Mouse (Mus musculus) neural tube, embryonic 10.5 days (tissue): ENCODE measurements around the gene Sco2.

Source experiments
- DNase-seq: peaks from one replicate; pipeline ENCODE4 v3.0.0-alpha.2; 2017; ENCODE audit warnings: low spot score; ENCODE audit errors: extremely low spot score

Gene Sco2

GRCm38 (mm10) chr15:89373027-89373761, 452 bp downstream of the Sco2 start:
- DNase-seq = peak; percentile 78

- DNase-seq = no peak
Observed at GRCm38 (mm10) chr15:89372536-89372935, 1.1 kb downstream of the Sco2 start.

GRCm38 (mm10) chr15:89372068-89372467, 1.6 kb downstream of the Sco2 start:
- DNase-seq = no peak

- DNase-seq = no peak
Observed at GRCm38 (mm10) chr15:89365141-89365551, 8.5 kb downstream of the Sco2 start.

DNA sequence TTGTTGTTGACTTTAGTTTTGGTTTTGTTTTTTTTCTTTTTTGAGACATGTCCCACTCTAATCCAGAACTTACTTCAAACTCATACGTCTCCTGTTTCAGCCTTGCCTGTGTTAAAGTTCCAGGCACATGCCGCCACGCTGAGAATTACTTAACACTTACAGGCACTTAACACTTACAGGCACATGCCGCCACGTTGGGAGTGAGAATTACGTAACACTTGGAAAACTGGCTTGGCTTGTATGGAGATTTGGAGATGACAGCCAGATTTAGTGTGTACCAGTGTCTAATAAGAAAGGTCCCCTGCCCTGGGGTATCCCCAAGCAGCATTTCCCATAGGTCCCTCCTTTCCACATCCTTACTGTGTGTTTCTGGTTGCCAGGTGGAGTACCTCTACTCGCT, 10.6 kb downstream of the Sco2 start:
- DNase-seq = no peak

DNA sequence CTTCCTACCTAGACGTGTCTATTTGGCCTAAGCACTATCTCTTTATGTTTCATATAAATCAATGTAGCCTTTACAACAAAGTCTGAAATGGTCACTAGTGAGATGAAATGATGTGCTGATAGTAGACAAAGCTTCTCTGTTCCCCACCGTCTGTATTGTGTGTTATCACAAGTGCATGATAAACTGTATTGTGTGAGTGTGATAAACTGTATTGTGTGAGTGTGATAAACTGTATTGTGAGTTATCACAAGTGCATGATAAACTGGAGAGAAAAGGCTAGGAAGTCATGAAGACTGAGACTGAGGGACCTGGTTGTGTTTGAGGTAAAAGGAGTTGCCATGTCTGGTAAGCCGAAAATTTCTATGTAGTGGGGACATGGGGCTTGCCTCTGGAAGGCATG, 14.9 kb downstream of the Sco2 start:
- no peak for DNase-seq

GRCm38 (mm10) chr15:89356372-89356771, 17.3 kb downstream of the Sco2 start:
- DNase-seq = peak; percentile 88

DNA sequence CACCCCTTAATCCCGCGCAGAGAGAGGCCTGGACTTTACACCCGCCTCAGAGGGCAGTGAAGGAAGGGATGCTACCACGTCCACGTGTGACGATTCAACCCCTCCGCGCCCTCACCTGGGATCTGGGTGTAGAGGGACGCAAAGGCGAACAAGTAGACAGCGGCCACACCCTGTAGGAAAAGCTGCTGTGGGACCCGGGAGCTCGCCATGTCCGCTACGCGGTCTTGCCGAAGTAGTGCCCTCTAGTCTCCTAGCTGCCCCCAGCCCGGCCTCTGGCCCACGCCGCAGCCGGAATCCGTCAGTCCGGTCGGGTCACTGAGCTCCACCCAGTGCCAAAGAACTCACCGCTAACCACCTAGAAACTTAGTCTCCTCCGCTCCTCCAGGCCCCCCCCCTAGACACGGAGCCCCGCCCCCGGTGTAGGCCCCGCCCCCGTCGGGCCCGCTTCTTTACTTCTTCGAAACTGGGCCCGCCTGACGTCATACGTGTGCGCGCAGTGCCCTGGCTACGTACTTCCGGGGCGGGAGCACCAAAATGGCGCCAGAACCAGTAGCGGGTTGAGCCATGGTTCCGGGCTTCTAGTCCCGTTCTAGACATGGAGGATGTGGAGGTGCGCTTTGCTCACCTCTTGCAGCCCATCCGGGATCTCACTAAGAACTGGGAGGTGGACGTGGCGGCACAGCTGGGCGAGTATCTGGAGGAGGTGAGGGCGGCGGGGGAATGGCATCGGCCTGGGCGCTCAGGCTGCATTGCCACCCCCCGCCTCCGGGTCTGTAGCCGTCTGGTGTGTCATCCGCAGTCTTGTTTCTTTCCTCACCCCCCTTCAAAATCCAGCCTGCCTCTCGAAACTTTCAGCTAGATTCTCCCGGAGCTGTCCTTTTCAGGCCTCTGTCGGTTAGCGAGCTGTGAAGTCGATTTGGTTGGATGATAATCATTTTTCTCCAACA, 18.1 kb downstream of the Sco2 start, which contains the start of the genes Lmf2 and Ncaph2:
Gene Lmf2, minus strand, starts transcription at position 419 of the 947 bp plus-strand sequence.
Gene Ncaph2, plus strand, starts transcription at position 479 of the 947 bp plus-strand sequence.
- peak; percentile 99 for DNase-seq

DNA sequence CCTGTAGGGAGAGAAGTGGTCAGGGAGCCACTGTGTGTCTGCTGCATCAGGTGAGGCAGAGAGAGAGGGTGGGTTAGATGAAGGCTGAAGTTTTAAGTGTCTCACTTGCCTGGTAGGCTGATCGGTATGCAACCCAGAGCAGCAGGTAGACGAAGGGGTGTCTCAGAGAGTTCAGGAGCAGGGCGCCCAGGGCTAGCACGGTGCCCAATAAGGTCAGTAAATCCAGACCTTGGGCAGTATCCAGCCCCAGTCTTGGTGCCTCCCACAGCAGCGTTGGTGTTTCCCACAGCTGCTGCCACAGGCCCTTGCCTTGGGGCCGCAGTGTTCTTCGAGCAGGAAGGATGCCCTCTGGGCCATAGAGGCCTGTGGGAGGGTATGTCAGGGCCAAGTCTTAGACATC, 19.2 kb downstream of the Sco2 start:
- no peak for DNase-seq

- no peak for DNase-seq
Observed at GRCm38 (mm10) chr15:89353837-89354236, 19.8 kb downstream of the Sco2 start.

DNA sequence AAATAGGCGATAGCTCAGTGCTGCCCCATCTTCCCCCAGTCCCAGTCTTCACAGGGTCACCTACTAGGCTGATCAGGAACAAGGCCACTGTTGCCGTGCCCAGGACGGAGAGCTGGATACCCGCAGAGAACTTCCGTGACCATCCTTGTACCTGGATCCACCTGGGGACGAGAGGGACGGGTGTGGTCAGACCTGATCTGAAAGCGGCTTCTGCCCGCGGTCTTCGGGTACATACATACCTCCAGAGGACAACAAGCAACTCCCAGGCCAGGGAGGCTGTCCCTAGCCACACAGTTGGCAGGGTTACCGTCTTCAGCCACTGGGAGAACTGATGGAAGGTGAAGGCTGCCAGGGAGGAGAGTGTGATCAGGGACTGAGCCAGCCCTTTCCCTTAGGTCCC, 20.9 kb downstream of the Sco2 start:
- DNase-seq = no peak

DNA sequence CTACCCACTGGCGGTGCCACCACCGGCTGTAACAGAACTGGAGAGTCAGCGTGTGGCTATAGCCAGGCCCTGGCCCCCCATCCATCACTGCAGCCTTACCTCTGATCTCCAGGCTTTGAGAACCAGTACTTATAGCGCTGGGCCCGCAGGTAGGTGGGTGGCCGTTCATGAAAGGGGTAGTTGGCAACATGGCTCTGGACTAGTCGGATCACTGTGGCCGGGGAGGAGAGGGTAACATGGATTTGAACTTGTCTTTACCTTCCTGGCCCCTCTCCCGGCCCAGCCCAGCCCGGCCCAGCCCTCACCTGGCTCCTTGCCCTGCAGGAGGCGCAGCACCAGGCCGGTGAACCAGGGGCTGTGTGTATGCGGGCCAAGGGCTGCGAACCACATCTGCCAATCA, 21.6 kb downstream of the Sco2 start:
- DNase-seq = no peak

GRCm38 (mm10) chr15:89351302-89351701, 22.3 kb downstream of the Sco2 start:
- DNase-seq = no peak

DNA sequence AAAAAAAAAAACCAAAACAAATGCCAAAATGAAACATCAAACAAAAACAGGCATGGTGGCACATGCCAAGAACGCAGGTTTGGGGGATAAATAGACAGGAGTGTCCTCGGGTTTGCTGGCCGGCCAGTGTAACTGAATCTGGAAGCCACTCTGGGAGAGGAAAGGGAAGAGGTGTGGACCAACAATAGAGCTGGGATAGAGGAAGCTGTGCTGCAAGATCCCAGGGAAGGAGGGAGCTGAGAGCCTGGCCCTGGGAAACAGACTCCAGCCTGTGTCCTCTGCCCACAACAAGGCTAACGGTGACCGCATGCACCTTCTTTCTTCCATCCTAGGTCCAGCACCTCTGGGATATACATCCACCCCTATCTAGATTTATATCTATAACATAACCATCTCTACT, 23.2 kb downstream of the Sco2 start:
- DNase-seq = no peak

- DNase-seq = no peak
Observed at GRCm38 (mm10) chr15:89343325-89343724, 30.3 kb downstream of the Sco2 start.

GRCm38 (mm10) chr15:89341678-89342077, 32.0 kb downstream of the Sco2 start:
- no peak for DNase-seq

GRCm38 (mm10) chr15:89340136-89340535, 33.5 kb downstream of the Sco2 start:
- no peak for DNase-seq

DNA sequence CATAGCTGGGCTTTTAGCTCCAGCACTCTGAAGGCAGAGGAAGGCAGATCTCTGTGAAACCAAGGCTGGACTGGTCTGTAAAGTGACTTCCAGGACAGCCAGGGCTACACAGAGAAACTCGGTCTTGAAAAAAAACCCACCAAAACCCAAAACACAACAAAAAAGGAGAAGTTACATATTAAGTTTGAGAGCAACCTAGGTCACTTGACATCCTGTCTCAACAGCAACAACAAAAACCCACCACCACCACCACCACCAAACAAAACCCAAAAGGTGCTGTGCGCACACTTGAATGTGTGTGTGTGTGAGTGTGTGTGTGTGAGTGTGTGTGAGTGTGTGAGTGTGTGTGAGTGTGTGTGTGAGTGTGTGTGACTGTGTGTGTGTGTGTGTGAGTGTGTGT, 34.0 kb downstream of the Sco2 start:
- no peak for DNase-seq

GRCm38 (mm10) chr15:89336422-89336821, 37.2 kb downstream of the Sco2 start:
- DNase-seq = no peak

- DNase-seq = no peak
Observed at GRCm38 (mm10) chr15:89334774-89335537, 38.7 kb downstream of the Sco2 start.

DNA sequence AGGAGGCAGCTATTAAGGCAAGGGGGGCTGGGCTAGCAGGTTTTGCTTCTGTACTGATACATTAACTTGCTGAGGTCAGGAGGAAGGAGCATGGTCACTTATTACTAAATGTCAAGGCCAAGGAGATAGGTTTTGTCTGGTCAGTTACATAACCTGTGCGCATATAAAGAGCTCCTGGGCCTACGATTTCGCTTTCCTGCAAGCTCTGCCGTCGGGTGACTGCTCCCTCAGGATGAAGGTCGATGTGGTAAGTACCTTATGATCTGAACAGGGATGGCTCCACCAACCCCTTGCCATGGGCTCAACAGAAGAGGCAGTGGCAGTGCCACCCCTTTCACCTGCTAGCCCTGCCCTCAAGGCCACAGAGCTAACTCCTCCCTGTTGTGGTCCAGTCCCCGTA, 39.4 kb downstream of the Sco2 start, which contains the start of gene Miox:
Gene Miox, plus strand, starts transcription at position 128 of the 400 bp plus-strand sequence.
- no peak for DNase-seq
